In the genomic region with DNA sequence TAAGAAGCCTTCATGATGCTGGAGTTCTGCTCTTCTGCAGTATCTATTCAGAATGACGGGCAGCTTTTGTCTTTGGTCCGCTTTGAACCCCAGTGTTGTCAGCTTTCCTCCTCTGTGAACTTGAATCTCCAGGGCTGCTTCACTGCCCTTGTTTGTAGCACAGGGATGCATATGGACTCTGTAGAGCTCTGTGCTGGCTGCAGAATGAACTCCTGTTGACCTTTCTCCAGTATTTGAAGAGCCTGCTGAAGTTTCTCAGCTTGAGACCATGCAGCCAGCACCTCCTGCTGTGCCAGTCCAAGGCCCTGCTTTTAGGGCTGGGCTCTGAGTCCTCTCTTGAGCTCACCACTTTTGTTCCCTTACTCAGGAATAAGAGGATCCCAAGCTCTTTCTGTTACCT, we compare ENCODE assay signal across 8 mouse cellular contexts. TPM values are rescaled to one million over a fixed set of nuclear protein-coding genes. Genes with fewer than 3 reads are reported as not detected.
DNase-seq lines count a peak whose midpoint lies in the region; ATAC-seq and TF ChIP-seq lines count a peak whose summit lies in the region.

No protein-coding gene starts in this region.

- no peak for TF ChIP-seq POLR2A in lung, adult 2 months (IDR thresholded peaks at IDR 0.05; ENCODE audit: borderline replicate concordance, extremely low read depth, low read depth, low read length)

- WGBS in forebrain, embryonic 11.5 days = 8% methylated on average over 2 of the region's 2 CpGs
- 15% methylated on average over 2 of the region's 2 CpGs for WGBS in forebrain, postnatal 0 days
- 30% methylated on average over 2 of the region's 2 CpGs for WGBS in lung, embryonic 16.5 days
- 53% methylated on average over 2 of the region's 2 CpGs for WGBS in lung, adult 2 months
- 44% methylated on average over 2 of the region's 2 CpGs for WGBS in limb, embryonic 13.5 days
- 29% methylated on average over 2 of the region's 2 CpGs for WGBS in stomach, embryonic 14.5 days

- H3K9me3 ChIP-seq in forebrain, embryonic 11.5 days (ENCODE audit: control insufficient read depth, low read length) = no peaks in the 10 kb centered on the region
- H3K9me3 ChIP-seq in forebrain, postnatal 0 days (ENCODE audit: low read length) = no peaks in the 10 kb centered on the region
- no peaks in the 10 kb centered on the region for H3K9me3 ChIP-seq in lung, embryonic 16.5 days (ENCODE audit: control insufficient read depth, low read length)
- no peaks in the 10 kb centered on the region for H3K9me3 ChIP-seq in limb, embryonic 13.5 days
- H3K9me3 ChIP-seq in stomach, embryonic 14.5 days (ENCODE audit: control insufficient read depth, low read depth, low read length) = no peaks in the 10 kb centered on the region

- no peaks in the 10 kb centered on the region for H3K36me3 ChIP-seq in forebrain, embryonic 11.5 days (ENCODE audit: control insufficient read depth, insufficient read depth, low read length)
- H3K36me3 ChIP-seq in forebrain, postnatal 0 days (ENCODE audit: insufficient read depth) = no peaks in the 10 kb centered on the region
- no peaks in the 10 kb centered on the region for H3K36me3 ChIP-seq in lung, embryonic 16.5 days (ENCODE audit: control insufficient read depth, insufficient read depth, low read length)
- peaks cover 3% of the 10 kb centered on the region for H3K36me3 ChIP-seq in limb, embryonic 13.5 days
- H3K36me3 ChIP-seq in stomach, embryonic 14.5 days (ENCODE audit: control insufficient read depth, insufficient read depth, low read length) = peaks cover 3% of the 10 kb centered on the region; the same call in 1 of the 2 replicates

- intact Hi-C loops in gastrocnemius, postnatal 36 days (cut with DNase I) = no loop called here

- H3K4me3 ChIP-seq in forebrain, embryonic 11.5 days (ENCODE audit: low read depth, low read length) = no peak overlapping the region
- H3K4me3 ChIP-seq in forebrain, postnatal 0 days (ENCODE audit: low read depth, low read length) = no peak overlapping the region
- H3K4me3 ChIP-seq in lung, embryonic 16.5 days (ENCODE audit: low read length) = no peak overlapping the region
- H3K4me3 ChIP-seq in lung, adult 2 months (replicated peaks; ENCODE audit: extremely low read depth, low read depth, low read length) = no peak overlapping the region
- peak overlapping the region; percentile 5; the same call in 1 of the 2 replicates for H3K4me3 ChIP-seq in limb, embryonic 13.5 days
- H3K4me3 ChIP-seq in stomach, embryonic 14.5 days (ENCODE audit: low read depth, low read length) = peak overlapping the region; percentile 99; the same call in 1 of the 2 replicates

- no peak overlapping the region for H3K27ac ChIP-seq in forebrain, embryonic 11.5 days (ENCODE audit: low read depth, low read length)
- H3K27ac ChIP-seq in forebrain, postnatal 0 days (ENCODE audit: low read depth, low read length) = no peak overlapping the region
- peak overlapping the region; percentile 36 for H3K27ac ChIP-seq in lung, embryonic 16.5 days (ENCODE audit: low read length)
- H3K27ac ChIP-seq in limb, embryonic 13.5 days = peak overlapping the region; percentile 44; the same call in 1 of the 2 replicates
- H3K27ac ChIP-seq in stomach, embryonic 14.5 days (ENCODE audit: low read length) = peak overlapping the region; percentile 56; the same call in 1 of the 2 replicates

- DNase-seq in forebrain, embryonic 11.5 days (ENCODE audit: low spot score) = no peak
- no peak for DNase-seq in forebrain, postnatal 0 days
- DNase-seq in lung, adult 2 months = no peak
- DNase-seq in gastrocnemius, postnatal 36 days = no peak
- DNase-seq in left cerebral cortex, adult 8-10 months (ENCODE audit: low spot score in 2 of 2) = no peak

- H3K27me3 ChIP-seq in forebrain, embryonic 11.5 days (ENCODE audit: control insufficient read depth, insufficient read depth, low read length) = no peaks in the 10 kb centered on the region
- H3K27me3 ChIP-seq in forebrain, postnatal 0 days (ENCODE audit: insufficient read depth, low read length) = no peaks in the 10 kb centered on the region
- H3K27me3 ChIP-seq in lung, embryonic 16.5 days (ENCODE audit: control insufficient read depth, insufficient read depth, low read depth, low read length) = no peaks in the 10 kb centered on the region
- no peaks in the 10 kb centered on the region for H3K27me3 ChIP-seq in limb, embryonic 13.5 days
- no peaks in the 10 kb centered on the region for H3K27me3 ChIP-seq in stomach, embryonic 14.5 days (ENCODE audit: control insufficient read depth, insufficient read depth, low read length)

- no peak for ATAC-seq in forebrain, embryonic 11.5 days (replicated peaks; ENCODE audit: low FRiP score)
- ATAC-seq in forebrain, postnatal 0 days = no peak
- ATAC-seq in lung, embryonic 16.5 days (ENCODE audit: low read depth) = no peak
- no peak for ATAC-seq in limb, embryonic 13.5 days (ENCODE audit: low FRiP score, low read depth)
- no peak for ATAC-seq in stomach, embryonic 14.5 days (ENCODE audit: insufficient number of reproducible peaks, insufficient read depth, low FRiP score, low read depth)

- no peak overlapping the region; the same call in 1 of the 2 replicates for H3K9ac ChIP-seq in forebrain, embryonic 11.5 days (ENCODE audit: low read length)
- no peak overlapping the region for H3K9ac ChIP-seq in forebrain, postnatal 0 days
- peak overlapping the region; percentile 43 for H3K9ac ChIP-seq in lung, embryonic 16.5 days (ENCODE audit: low read length)
- H3K9ac ChIP-seq in limb, embryonic 13.5 days = peak overlapping the region; percentile 45; the same call in 1 of the 2 replicates
- no peak overlapping the region for H3K9ac ChIP-seq in stomach, embryonic 14.5 days (replicated peaks; ENCODE audit: low read depth, low read length)

- peak overlapping the region; percentile 32 for H3K4me2 ChIP-seq in forebrain, embryonic 11.5 days (ENCODE audit: low read depth, low read length, severe bottlenecking)
- H3K4me2 ChIP-seq in forebrain, postnatal 0 days (ENCODE audit: low read depth) = no peak overlapping the region
- H3K4me2 ChIP-seq in lung, embryonic 16.5 days (ENCODE audit: low read depth, low read length) = peak overlapping the region; percentile 28
- H3K4me2 ChIP-seq in limb, embryonic 13.5 days (replicated peaks) = peak overlapping the region; percentile 96
- H3K4me2 ChIP-seq in stomach, embryonic 14.5 days (replicated peaks; ENCODE audit: low read depth, low read length) = peak overlapping the region; percentile 89

- peaks cover 18% of the 10 kb centered on the region for H3K4me1 ChIP-seq in forebrain, embryonic 11.5 days (replicated peaks; ENCODE audit: control insufficient read depth, insufficient read depth, low read length)
- H3K4me1 ChIP-seq in forebrain, postnatal 0 days (ENCODE audit: insufficient read depth) = peaks cover 8% of the 10 kb centered on the region; the same call in 1 of the 2 replicates
- peaks cover 57% of the 10 kb centered on the region for H3K4me1 ChIP-seq in lung, embryonic 16.5 days (replicated peaks; ENCODE audit: control insufficient read depth, insufficient read depth, low read length)
- H3K4me1 ChIP-seq in lung, adult 2 months (ENCODE audit: control insufficient read depth, insufficient read depth, low read length) = peaks cover 43% of the 10 kb centered on the region
- H3K4me1 ChIP-seq in limb, embryonic 13.5 days = peaks cover 66% of the 10 kb centered on the region
- H3K4me1 ChIP-seq in stomach, embryonic 14.5 days (ENCODE audit: control insufficient read depth, insufficient read depth, low read length) = peaks cover 38% of the 10 kb centered on the region

- no peak for TF ChIP-seq CTCF in forebrain, postnatal 0 days (IDR thresholded peaks at IDR 0.05; ENCODE audit: low read depth)
- no peak for TF ChIP-seq CTCF in lung, adult 2 months (IDR thresholded peaks at IDR 0.05; ENCODE audit: insufficient read depth, low read length)

RNA-seq across cellular contexts. Expression of gene Qrfp, which starts 47.5 kb away (rescaled TPM):
- 0.16 and 0.24 TPM in 2 replicates for polyA plus RNA-seq in forebrain, embryonic 11.5 days (2014; fragmentation: Nextera tagmentation; extraction: Ambion mirVana)
- total RNA-seq in forebrain, postnatal 0 days (2014; rRNA removed) = 0.08 and 0.19 TPM in 2 replicates
- 0.06 TPM in 1 of 2 replicates, not detected in the other for polyA plus RNA-seq in forebrain, postnatal 0 days (2015; fragmentation: Nextera tagmentation; extraction: Ambion mirVana)
- polyA plus RNA-seq in lung, embryonic 16.5 days (2015; fragmentation: Nextera tagmentation; extraction: Ambion mirVana) = 0.10 TPM in 1 of 2 replicates, not detected in the other
- polyA plus RNA-seq in lung, adult 2 months (2012; rRNA removed) = 0.12 and 0.13 TPM in 2 replicates
- polyA plus RNA-seq in limb, embryonic 13.5 days (2015; fragmentation: Nextera tagmentation; extraction: Ambion mirVana) = 0.14 and 0.23 TPM in 2 replicates
- 0.11 and 0.25 TPM in 2 replicates for polyA plus RNA-seq in stomach, embryonic 14.5 days (2014; fragmentation: Nextera tagmentation; extraction: Ambion mirVana)
- not detected for total RNA-seq in gastrocnemius, postnatal 36 days (2021)
- not detected for total RNA-seq in left cerebral cortex, adult 8-10 months (2022)

Comparison
In these comparisons a context has a peak if more than half of its experiments do, and no peak if none do; other contexts are left out.
1. H3K27ac ChIP-seq: peak in lung, embryonic 16.5 days (single experiment), limb, embryonic 13.5 days (single experiment) and stomach, embryonic 14.5 days (single experiment); none in forebrain, embryonic 11.5 days (single experiment) and forebrain, postnatal 0 days (single experiment).
2. H3K4me3 ChIP-seq: peak in limb, embryonic 13.5 days (single experiment) and stomach, embryonic 14.5 days (single experiment); none in forebrain, embryonic 11.5 days (single experiment), forebrain, postnatal 0 days (single experiment), lung, embryonic 16.5 days (single experiment) and lung, adult 2 months (single experiment).
3. H3K9ac ChIP-seq: peak in lung, embryonic 16.5 days (single experiment) and limb, embryonic 13.5 days (single experiment); none in forebrain, embryonic 11.5 days (single experiment), forebrain, postnatal 0 days (single experiment) and stomach, embryonic 14.5 days (single experiment).